20 mouse cellular contexts compared by ENCODE assay signal in genomic region chr12:5165411-5165810, GRCm38 (mm10).
DNase-seq lines count a peak whose midpoint lies in the region; ATAC-seq and TF ChIP-seq lines count a peak whose summit lies in the region.
"Had no signal": no experiment of that assay in that cellular context is flagged by ENCODE, and none has a peak within 500 bp of the region (broad histone marks: within the 10 kb centered on the region; RNA-seq: fewer than 3 reads in every experiment).

No protein-coding gene starts in this region.

- no peaks in the 10 kb centered on the region for H3K36me3 ChIP-seq in kidney, adult 2 months (ENCODE audit: control insufficient read depth, insufficient read depth, low read length)
- no peaks in the 10 kb centered on the region for H3K36me3 ChIP-seq in lung, embryonic 14.5 days (ENCODE audit: insufficient read depth)
- H3K36me3 ChIP-seq: embryonic facial prominence, embryonic 13.5 days; forebrain, embryonic 12.5 days; heart, embryonic 13.5 days; liver, embryonic 15.5 days; midbrain, embryonic 12.5 days had no signal

- no peak for TF ChIP-seq CTCF in gastrocnemius, adult 2 months (IDR thresholded peaks at IDR 0.05)
- TF ChIP-seq CTCF in kidney, adult 2 months (conservative IDR thresholded peaks at IDR 0.05; ENCODE audit: insufficient read depth, insufficient read length, low read depth, low read length), result no peak
- TF ChIP-seq CTCF in lung, embryonic 14.5 days (IDR thresholded peaks at IDR 0.05; ENCODE audit: low read depth), result no peak

- no peak overlapping the region for H3K9ac ChIP-seq in lung, embryonic 14.5 days
- H3K9ac ChIP-seq: embryonic facial prominence, embryonic 13.5 days; forebrain, embryonic 12.5 days; heart, embryonic 13.5 days; liver, embryonic 15.5 days; midbrain, embryonic 12.5 days had no signal

- no peak for TF ChIP-seq POLR2A in kidney, adult 2 months (IDR thresholded peaks at IDR 0.05; ENCODE audit: low read depth, low read length)

- no peak overlapping the region for H3K4me3 ChIP-seq in gastrocnemius, adult 2 months
- no peak overlapping the region for H3K4me3 ChIP-seq in kidney, adult 2 months (ENCODE audit: insufficient read depth, low read depth, low read length)
- no peak overlapping the region for H3K4me3 ChIP-seq in lung, embryonic 14.5 days (ENCODE audit: low read depth, low read length)
- H3K4me3 ChIP-seq: embryonic facial prominence, embryonic 13.5 days; erythroblast, embryonic 14.5 days; forebrain, embryonic 12.5 days; heart, embryonic 13.5 days; left cerebral cortex, adult 2 months; liver, embryonic 15.5 days; midbrain, embryonic 12.5 days had no signal

- no peaks in the 10 kb centered on the region for H3K4me1 ChIP-seq in kidney, adult 2 months (ENCODE audit: control insufficient read depth, insufficient read depth, low read length)
- no peaks in the 10 kb centered on the region; the same call in 1 of the 2 replicates for H3K4me1 ChIP-seq in lung, embryonic 14.5 days (ENCODE audit: insufficient read depth)
- H3K4me1 ChIP-seq: forebrain, embryonic 12.5 days; liver, embryonic 15.5 days; midbrain, embryonic 12.5 days had no signal

- intact Hi-C loops in gastrocnemius, adult 2 months (cut with DNase I), result no loop called here
- intact Hi-C loops in gastrocnemius, postnatal 36 days (cut with DNase I), result no loop called here

- H3K4me2 ChIP-seq in lung, embryonic 14.5 days, result no peak overlapping the region
- H3K4me2 ChIP-seq: embryonic facial prominence, embryonic 13.5 days; forebrain, embryonic 12.5 days; heart, embryonic 13.5 days; liver, embryonic 15.5 days; midbrain, embryonic 12.5 days had no signal

- no peaks in the 10 kb centered on the region for H3K27me3 ChIP-seq in kidney, adult 2 months (replicated peaks; ENCODE audit: control insufficient read depth, insufficient read depth, low read length)
- no peaks in the 10 kb centered on the region for H3K27me3 ChIP-seq in lung, embryonic 14.5 days (ENCODE audit: insufficient read depth, low read length)
- H3K27me3 ChIP-seq: embryonic facial prominence, embryonic 13.5 days; forebrain, embryonic 12.5 days; heart, embryonic 13.5 days; liver, embryonic 15.5 days; midbrain, embryonic 12.5 days had no signal

- DNase-seq in gastrocnemius, adult 2 months, result no peak
- no peak for DNase-seq in gastrocnemius, postnatal 36 days
- DNase-seq in kidney, adult 2 months, result peak; percentile 23
- no peak for DNase-seq in kidney, adult 18-20 months
- peak; percentile 81 for DNase-seq in lung, embryonic 14.5 days
- no peak for DNase-seq in lung, adult 18-20 months
- DNase-seq in lung, postnatal 36 days, result peak; percentile 41
- no peak for DNase-seq in frontal cortex, postnatal 36 days (ENCODE audit: low spot score in 2 of 2)
- DNase-seq: cerebellum, adult 8-10 months; embryo, embryonic 11 days; liver; thymus, postnatal 14 days had no signal

- ATAC-seq in lung, embryonic 14.5 days (ENCODE audit: insufficient read depth), result peak; percentile 82
- ATAC-seq: intestine, postnatal 0 days had no signal

- H3K9me3 ChIP-seq in lung, embryonic 14.5 days (ENCODE audit: low read depth, low read length), result no peaks in the 10 kb centered on the region
- H3K9me3 ChIP-seq: embryonic facial prominence, embryonic 13.5 days; forebrain, embryonic 12.5 days; heart, embryonic 13.5 days; liver, embryonic 15.5 days; midbrain, embryonic 12.5 days had no signal

- WGBS in kidney, adult 2 months, result 59% methylated on average over 9 of the region's 9 CpGs
- WGBS in lung, embryonic 14.5 days, result 18% methylated on average over 9 of the region's 9 CpGs

- 0 out of 2 replicates have a peak overlapping the region, but pooled peaks have one; percentile 24 for H3K27ac ChIP-seq in gastrocnemius, adult 2 months
- H3K27ac ChIP-seq in kidney, adult 2 months (ENCODE audit: insufficient read depth, low read depth, low read length), result no peak overlapping the region
- H3K27ac ChIP-seq in lung, embryonic 14.5 days (ENCODE audit: low read depth), result no peak overlapping the region
- H3K27ac ChIP-seq: embryonic facial prominence, embryonic 13.5 days; forebrain, embryonic 12.5 days; heart, embryonic 13.5 days; left cerebral cortex, adult 2 months; liver, embryonic 15.5 days; midbrain, embryonic 12.5 days had no signal

Comparison
In these comparisons a context has a peak if more than half of its experiments do, and no peak if none do; other contexts are left out.
1. DNase-seq: peak in kidney, adult 2 months (single experiment), lung, embryonic 14.5 days (single experiment) and lung, postnatal 36 days (single experiment); none in gastrocnemius, adult 2 months (single experiment), gastrocnemius, postnatal 36 days (0 of 2), kidney, adult 18-20 months (single experiment), lung, adult 18-20 months (0 of 2) and frontal cortex, postnatal 36 days (0 of 2).